In genomic region chr7:112786556-112787225, GRCm38 (mm10) we compare ENCODE assay signal across 8 mouse cellular contexts.
DNase-seq lines count a peak whose midpoint lies in the region; ATAC-seq lines count a peak whose summit lies in the region.

No protein-coding gene starts in this region.

- WGBS in embryonic facial prominence, embryonic 14.5 days, result 35% methylated on average over 7 of the region's 7 CpGs
- WGBS in hindbrain, embryonic 11.5 days, result 51% methylated on average over 7 of the region's 7 CpGs

- H3K27ac ChIP-seq in embryonic facial prominence, embryonic 14.5 days (replicated peaks; ENCODE audit: low read depth, low read length), result peak overlapping the region; percentile 28; the same call in 1 of the 2 replicates
- H3K27ac ChIP-seq in hindbrain, embryonic 11.5 days (ENCODE audit: low read depth, low read length), result peak overlapping the region; percentile 11; the same call in 1 of the 2 replicates

- ATAC-seq in embryonic facial prominence, embryonic 14.5 days (ENCODE audit: low read depth), result 0 out of 2 replicates have a peak, but pooled peaks have one; percentile 17
- peak; percentile 45 for ATAC-seq in hindbrain, embryonic 11.5 days (ENCODE audit: low FRiP score)

- H3K27me3 ChIP-seq in embryonic facial prominence, embryonic 14.5 days (replicated peaks; ENCODE audit: control insufficient read depth, insufficient read depth, low read length), result no peaks in the 10 kb centered on the region
- no peaks in the 10 kb centered on the region for H3K27me3 ChIP-seq in hindbrain, embryonic 11.5 days (ENCODE audit: control insufficient read depth, insufficient read depth, low read length)

- H3K9me3 ChIP-seq in embryonic facial prominence, embryonic 14.5 days (ENCODE audit: control insufficient read depth, low read length), result no peaks in the 10 kb centered on the region
- no peaks in the 10 kb centered on the region for H3K9me3 ChIP-seq in hindbrain, embryonic 11.5 days (ENCODE audit: control insufficient read depth, low read length)

- no peak overlapping the region for H3K9ac ChIP-seq in embryonic facial prominence, embryonic 14.5 days (ENCODE audit: low read depth, low read length)
- no peak overlapping the region for H3K9ac ChIP-seq in hindbrain, embryonic 11.5 days (ENCODE audit: low read depth, low read length)

- H3K4me1 ChIP-seq in embryonic facial prominence, embryonic 14.5 days (ENCODE audit: control insufficient read depth, insufficient read depth, low read length), result peaks cover 33% of the 10 kb centered on the region
- H3K4me1 ChIP-seq in hindbrain, embryonic 11.5 days (replicated peaks; ENCODE audit: control insufficient read depth, insufficient read depth, low read length), result peaks cover 20% of the 10 kb centered on the region

- 0 out of 2 replicates have a peak overlapping the region, but pooled peaks have one; percentile 4 for H3K4me2 ChIP-seq in embryonic facial prominence, embryonic 14.5 days (ENCODE audit: low read depth, low read length)
- H3K4me2 ChIP-seq in hindbrain, embryonic 11.5 days (replicated peaks; ENCODE audit: low read depth, low read length), result no peak overlapping the region

- no peak overlapping the region for H3K4me3 ChIP-seq in embryonic facial prominence, embryonic 14.5 days (ENCODE audit: low read depth, low read length)
- H3K4me3 ChIP-seq in hindbrain, embryonic 11.5 days (ENCODE audit: low read depth, low read length), result no peak overlapping the region

- DNase-seq in kidney, postnatal 25 days, result peak; percentile 44 to 55
- no peak for DNase-seq in kidney, adult 18-20 months
- DNase-seq in embryonic facial prominence, embryonic 14.5 days (ENCODE audit: low spot score), result no peak
- DNase-seq in hindbrain, embryonic 11.5 days (ENCODE audit: low spot score), result no peak
- peak; percentile 61 for DNase-seq in lung, postnatal 25 days (ENCODE audit: low spot score)
- DNase-seq in frontal cortex, postnatal 25 days (ENCODE audit: low spot score in 2 of 2), result no peak
- DNase-seq in cerebellum, adult 9-10 months, result no peak
- no peak for DNase-seq in T-cell, adult 2 months (ENCODE audit: low spot score)

- no peaks in the 10 kb centered on the region for H3K36me3 ChIP-seq in embryonic facial prominence, embryonic 14.5 days (ENCODE audit: control insufficient read depth, insufficient read depth, low read length)
- H3K36me3 ChIP-seq in hindbrain, embryonic 11.5 days (ENCODE audit: control insufficient read depth, insufficient read depth, low read length), result no peaks in the 10 kb centered on the region

Comparison
In these comparisons a context has a peak if more than half of its experiments do, and no peak if none do; other contexts are left out.
1. DNase-seq: peak in kidney, postnatal 25 days (2 of 2) and lung, postnatal 25 days (single experiment); none in kidney, adult 18-20 months (single experiment), embryonic facial prominence, embryonic 14.5 days (single experiment), hindbrain, embryonic 11.5 days (single experiment), frontal cortex, postnatal 25 days (0 of 2), cerebellum, adult 9-10 months (single experiment) and T-cell, adult 2 months (single experiment).